Mouse (Mus musculus) cerebellum, adult 11-12 months (tissue): ENCODE results near the gene Ints6l.
"Not testable (repeated sequence)": the region's sequence is repeated elsewhere in the genome, so short reads cannot be mapped to it uniquely, and the experiment has no call there.

Experiments used
- DNase-seq: peaks from one replicate; pipeline ENCODE4 v3.0.0; 2022

Gene Ints6l

DNA sequence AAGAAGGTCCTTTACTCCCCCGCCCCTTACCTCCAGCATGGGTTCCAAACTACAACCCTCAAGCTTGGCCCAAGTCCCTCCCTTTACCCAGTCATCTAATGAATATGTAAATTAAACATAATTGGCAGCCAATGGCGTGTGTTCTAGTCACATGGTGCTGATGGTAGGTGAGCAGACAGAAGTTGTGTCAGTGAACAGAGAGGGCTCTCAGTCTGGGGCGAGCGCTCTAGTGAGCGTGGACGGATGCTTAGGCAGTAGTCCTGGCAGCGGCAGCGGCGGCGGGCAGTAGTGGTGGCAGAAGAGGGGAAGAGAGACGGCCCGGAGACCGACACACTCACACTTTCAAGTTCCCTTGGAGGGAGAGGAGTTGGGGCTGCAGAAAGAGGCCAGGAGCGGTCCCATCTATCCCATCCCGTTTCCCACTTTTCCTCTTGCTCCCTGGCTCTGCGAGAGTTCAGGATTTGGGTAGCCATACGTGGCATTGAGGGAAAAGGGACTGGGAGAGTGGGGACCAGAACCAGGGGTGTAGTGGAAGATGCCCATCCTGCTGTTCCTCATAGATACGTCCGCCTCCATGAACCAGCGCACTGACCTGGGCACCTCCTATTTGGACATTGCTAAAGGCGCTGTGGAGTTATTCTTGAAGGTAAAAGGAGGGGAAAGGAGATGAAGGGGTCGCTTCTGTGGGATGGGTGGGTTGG is at the start of gene Ints6l:
Ints6l (plus strand) TSS at position 187 of the 701 bp plus-strand sequence.
- DNase-seq = peak; percentile 82

DNA sequence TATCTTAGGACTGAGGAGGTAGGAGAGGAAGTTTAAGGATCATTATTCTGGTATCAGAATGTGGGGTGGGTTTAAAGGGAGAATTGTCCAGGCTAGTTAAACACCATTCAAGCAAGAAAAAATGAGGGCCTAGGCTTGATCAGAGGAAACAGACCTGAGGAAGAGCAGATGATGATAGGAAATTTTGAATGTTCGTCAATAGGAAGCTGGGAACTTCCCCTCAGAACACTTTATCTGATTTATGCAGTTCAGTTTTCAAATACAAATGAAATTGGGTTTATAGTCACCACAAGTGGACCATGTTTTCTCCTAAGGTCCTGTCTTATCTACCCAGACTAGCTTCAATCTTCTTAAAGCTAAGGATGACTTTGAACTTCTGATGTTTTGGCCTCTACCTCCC is 49.2 kb upstream of the Ints6l start:
- no peak for DNase-seq

DNA sequence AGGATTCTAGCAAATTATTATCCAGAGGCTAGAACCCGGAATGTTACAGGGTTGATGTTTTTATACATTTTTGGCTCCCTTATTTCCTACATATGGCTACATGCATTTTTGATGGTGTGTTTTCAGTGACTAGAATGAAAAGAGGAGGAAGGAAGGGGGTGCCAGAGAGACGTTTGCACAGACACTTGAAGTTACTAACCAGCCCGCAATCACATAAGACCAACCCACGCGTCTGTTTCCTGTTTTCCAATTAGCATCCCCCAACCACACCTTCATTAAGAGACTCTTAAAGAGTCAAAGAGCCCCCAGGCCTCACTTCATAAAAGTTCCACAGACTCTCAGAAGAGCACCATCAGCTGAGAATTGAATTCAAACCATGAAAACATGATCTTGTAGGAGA is 48.5 kb upstream of the Ints6l start:
- no peak for DNase-seq

DNA sequence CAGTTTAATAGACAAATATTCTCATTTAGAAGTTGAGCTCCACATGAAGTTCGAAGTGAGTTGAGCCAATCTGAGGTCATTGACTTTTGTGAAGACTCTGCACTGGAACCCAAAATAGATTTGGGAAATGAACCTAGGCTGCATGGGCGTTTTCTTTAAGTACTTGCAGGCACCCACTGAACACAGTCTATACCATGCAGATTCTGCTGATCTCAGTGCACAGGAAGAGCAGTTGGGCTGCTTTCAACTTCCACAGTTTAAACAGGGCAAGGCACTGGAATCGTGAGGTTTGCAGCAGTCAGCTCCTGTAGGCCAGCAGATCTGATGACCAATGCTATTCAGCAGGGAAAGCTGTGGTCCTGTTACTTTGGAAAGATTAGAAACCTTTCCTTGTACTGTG is 38.4 kb upstream of the Ints6l start:
- no peak for DNase-seq

DNA sequence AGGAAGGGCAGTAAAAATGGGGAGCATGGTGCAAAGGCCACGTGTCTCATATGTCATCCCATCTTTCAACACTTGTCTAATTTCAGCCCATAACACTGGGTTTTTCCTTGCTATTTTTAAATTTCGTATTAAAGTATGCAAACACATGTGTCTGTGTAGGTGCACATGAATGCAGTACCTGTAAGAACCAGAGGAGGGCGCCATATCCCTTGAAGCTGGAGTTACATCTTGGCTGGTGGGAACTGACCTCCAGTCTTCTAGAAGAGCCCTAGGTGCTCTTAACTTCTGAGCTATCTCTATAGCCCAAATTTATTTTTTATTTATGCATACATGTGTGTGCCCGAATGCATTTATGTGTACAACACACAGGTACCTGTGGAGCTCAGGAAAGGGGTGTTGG is 37.1 kb upstream of the Ints6l start:
- no peak for DNase-seq

DNA sequence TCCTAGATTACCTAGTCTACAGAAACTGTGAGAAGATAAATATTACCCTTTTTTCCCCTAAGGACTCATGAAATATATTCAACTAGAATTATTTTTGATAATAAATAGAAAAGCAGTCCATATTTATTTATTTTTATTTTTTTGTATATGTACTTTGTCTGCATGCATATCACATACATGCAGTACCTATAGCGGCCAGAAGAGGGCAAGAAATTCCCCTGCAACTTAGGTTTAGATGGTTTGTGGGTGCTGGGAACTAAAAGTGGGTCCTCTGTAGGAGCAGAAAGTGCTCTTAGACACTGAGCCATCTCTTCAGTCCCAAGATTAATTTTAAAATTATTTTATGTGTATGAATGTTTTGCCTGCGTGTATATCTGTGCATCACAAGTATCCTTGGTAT is 24.1 kb upstream of the Ints6l start:
- DNase-seq = no peak

DNA sequence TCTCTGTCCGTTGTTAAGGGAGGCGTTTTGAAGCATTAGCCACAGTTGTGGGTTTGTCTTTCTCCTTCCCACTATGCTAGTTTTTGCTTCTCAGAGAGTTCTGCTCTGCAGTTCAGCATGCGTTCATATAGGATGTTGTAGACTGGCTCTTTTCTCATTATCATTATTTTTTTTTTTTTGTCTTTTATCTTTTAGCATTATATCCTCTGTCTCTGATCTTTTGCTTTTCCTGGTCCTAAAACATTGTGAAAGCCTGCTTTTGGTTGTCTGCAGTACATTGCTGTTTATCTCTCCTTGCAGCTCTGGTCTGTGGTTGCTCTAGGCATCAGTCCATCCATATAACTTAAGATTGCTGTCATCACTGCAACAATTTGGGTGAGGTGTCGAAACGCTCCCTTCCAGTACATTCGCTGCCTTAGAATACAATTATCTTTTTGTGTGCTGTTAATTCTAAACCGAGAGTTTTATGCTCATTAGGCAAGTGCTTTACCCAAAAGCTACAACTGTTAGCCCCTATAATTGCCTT is 18.8 kb upstream of the Ints6l start:
- no peak for DNase-seq

DNA sequence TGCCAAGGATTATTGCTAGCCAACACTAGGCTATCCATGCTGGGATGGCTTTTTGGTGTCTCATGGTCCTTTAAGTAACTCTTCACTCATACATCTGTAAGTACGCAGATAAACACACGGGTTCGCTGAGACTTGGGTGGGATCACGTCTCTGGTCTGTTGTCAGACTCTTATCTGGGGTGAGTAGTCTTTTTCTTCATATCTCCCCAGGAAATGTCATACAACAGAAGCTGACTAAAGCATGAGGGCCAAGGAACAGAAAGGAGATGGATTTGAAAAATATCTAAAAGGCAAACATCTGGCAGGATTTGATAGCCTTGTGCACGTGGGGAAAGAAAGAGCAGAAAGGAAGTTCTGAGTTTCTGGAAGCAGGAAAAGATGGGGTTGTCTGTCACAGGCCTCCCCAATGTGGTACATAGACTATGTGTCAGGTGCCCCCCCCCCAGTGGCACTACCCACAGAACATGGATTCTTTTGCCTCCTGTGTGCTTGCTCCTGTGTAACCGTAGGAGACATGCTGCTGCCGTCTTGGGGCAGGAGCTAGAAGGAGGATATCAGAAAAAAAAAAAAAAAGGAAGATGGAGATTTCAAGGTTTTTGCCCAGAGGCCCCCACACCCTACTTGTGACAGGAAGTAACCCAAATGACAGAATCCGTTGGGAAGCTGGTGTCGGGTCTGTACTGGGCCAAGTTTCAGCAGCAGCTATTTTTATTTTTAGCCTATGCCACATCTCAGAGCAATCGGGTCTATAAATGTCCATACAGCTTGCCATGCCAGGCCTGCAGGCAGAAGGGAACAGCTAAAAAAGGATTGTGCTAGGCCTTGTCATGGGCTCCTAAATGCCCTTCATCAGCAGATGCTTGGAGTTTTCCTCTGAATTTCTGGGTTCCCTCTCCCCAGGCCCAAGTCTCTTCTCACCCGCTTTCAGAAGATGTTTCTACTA is 7.9 kb upstream of the Ints6l start:
- no peak for DNase-seq

DNA sequence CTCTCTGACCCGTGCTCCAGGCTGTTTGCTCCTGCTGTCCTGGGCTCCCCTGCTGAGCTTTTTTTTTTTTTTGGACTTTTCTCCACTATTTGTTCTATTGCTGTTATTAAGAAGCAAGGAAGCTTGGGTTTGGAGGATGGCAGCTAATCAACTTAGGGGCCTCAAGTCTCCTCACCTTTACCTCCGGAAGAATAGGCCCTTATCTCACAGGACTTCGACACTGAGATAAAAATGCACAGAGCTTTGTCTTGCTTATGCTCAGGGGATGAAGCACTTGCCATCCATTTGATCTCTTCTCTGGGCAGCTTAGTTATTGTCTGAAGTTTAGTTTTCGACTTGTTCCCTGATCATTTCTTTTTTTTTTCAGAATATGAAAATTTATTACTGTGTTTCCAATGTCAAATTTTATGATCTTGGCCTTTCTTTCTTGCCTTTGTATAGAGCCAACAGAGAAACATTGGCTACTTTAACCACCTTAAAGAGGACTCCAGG is 7.1 kb upstream of the Ints6l start, which contains the start of gene Gm2174:
Gm2174 (plus strand) TSS at position 442 of the 492 bp plus-strand sequence.
- no peak for DNase-seq

DNA sequence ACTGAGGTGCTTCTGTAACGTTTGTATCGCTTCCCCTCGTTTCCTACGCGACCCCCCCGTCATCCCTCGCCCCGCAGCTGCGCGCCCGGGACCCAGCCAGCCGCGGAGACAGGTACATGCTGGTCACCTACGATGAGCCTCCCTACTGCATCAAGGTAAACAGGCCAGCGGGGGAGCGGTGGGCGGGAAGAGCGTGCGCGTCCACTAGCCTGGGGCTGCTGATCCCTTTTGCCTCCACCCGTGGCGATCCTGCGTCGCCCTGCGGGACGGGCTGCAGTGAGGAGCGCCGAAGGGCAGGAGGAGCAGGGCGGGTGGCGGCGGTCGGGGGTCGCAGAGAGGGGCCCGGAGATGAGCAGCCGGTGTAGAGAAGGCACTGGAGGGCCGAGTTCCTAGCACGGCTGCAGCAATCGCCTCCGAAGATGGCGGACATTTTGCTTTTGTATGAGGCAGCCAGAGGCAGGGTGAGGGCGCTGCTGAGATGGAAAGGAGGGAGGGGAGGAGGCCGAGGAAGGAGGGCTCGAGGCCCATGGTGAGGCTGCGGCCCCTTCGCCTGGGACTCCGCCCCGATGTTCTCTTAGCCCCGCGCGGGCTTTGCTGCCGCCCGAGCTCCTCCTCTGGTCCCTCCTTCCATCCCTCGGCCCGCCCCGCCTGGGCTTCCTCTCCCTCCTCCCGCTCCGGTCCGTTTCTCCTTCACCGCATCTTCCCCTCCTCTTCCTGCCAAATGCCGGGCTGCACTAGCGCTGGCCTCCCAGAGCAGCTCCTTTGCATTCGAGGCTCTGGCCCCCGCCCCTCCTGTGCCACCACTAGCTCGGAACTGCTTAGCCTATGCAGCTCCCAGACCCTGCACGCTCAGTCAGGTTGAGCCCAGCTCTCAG is 952 bp downstream of the Ints6l start:
- peak; percentile 94 for DNase-seq

DNA sequence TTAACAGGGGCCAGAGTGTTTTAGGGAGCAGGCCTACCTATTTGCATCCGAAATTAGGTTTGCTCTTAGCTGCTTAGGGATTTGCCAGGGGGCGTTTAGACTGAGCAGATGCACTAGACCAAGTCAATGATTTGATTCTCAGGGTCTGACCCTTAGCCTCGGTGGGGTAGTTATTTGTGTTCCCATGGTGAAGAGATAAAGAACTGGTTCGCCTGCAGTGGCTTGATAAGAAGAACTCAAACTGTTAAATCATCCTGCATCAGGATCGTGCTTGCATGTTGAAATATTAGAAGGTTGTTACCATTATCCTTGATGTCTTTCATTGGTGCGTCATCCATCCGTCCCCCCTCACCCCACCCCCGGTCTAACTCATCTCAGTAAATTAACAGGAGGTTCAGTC is 1.7 kb downstream of the Ints6l start:
- DNase-seq = no peak

DNA sequence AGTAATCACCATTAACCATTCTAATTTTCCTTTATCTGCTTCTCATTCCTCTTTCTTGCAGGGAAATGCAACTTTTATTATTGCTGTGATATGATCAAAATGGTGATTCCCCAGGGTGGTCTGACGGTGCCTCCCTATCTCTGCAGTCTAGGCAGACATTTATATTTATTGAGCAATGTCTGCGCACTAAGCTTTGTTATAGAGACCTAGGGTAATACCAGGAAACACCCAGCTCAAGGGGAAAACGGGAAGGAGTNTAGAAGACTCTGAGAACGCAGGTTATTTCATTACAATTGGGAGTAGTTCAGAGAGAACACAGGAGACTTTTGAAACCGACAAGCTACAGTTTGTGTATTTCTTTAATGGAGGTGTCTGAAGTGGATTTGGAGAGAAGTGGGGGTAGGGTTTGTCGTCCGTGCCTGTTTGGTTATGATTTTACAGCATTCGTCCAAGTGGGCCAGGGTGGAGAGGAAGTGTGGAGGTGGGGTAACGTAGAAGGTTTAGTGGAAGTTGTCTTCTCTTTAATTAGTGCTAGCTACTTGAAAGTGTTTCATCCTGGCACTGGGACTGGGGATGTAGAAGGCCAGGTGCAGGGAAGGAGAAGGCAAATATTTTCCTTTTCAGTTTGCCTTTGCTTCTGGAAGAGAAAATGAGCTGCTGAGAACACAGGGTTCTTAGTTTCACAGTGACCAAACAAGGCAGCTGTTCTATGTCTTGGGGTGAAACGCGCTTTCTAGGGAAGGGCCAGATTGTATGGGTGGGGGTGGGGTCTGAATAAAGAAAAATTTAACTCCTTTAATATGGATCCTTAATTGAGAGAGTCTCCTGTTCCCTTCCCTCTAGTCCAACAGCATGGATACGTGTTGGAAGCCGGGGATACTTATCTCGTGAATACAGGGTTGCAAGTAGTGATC is 7.6 kb downstream of the Ints6l start:
- DNase-seq = no peak

DNA sequence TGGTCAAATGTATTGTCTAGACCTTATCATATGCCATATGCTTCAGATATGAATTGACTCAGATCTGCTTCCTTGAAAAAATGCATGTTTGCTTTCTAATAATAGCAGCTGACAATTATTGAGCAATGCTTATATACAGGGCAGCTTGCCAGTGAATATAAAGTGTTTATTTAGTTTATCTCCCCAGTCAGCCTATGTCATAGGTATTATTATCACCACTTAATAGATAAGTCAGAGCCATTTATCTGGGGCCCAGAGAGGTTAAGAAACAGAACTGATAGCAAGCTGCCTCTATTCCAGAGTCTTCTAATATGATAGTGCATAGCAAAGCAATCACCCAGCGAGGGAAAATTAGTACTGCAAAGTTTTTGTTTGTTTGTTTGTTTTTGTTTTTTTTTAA is 10.2 kb downstream of the Ints6l start:
- no peak for DNase-seq

DNA sequence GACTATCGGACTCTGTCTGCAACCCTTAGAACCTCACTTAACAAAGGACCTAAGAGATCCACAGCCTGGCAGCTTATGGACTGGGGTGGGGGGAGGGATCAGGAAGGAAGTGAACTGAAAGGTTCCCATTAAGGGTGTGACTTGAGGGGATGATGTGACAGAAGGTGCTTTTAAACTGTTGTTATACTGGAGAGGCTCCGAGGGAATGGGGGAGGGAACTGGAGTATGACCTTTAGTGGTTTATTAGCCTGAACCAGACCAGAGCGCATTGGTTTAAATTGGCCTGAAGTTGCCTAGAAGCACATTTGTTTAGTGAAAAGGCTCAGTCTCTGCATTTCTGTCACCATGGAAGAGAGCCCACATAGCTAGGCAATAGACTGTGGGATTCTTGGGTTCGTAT is 13.0 kb downstream of the Ints6l start:
- DNase-seq = no peak

DNA sequence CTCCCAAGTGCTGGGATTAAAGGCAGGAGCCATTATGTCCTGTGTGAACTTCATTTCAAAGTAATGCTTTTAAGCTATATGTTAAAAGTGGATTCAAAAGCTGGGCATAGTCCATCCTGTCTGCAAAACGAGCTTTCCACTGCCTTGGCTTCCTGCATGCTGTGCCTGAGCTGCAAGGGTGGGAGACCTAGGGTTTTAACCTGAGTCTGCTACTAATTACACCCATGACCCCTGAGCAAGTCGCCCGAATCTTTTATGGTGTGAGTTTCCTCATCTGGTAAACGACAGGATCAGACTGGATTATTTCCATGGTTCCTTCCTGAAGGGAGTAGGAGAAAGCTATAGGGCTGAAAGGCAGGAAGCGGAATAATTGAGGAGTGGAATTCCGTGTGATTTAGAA is 13.8 kb downstream of the Ints6l start:
- DNase-seq = no peak

DNA sequence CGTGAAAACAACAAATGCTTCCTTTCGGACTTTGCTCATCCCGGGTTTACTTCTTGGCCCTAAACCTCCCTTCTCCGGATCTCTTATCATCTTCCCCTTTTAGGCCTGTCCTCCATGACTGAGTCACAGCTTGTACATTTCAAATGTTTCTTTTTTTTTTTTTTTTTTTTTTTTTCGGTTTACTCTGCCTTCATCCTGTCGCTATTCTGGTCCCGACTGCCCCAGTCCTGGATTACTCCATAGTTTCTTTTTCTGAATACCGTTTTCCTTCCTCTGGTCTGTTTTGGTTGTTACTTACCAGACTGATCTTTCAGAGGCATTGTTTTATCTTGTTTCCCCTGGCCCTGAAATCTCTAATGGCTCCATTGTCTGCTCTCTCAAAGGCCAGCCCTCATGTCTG is 19.4 kb downstream of the Ints6l start:
- DNase-seq = no peak

DNA sequence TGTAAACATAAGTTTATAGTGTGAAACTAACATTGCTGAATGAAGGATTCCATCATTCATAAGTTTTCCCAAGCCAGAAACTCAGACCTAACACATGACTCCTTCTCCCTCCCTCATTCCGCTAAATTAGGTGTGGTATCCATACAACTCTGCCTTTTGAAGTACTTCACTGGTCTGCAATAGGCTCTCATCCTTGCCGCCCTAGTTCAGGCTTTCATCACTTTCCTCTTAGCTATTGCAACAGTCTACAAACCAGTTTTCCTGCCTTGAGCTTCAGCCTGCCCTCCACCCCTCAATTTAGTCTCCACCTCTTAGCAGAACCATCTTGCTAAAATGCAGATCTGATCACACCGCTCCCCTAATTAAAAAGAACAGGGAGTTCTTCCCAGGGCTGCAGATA is 22.9 kb downstream of the Ints6l start:
- DNase-seq = no peak

DNA sequence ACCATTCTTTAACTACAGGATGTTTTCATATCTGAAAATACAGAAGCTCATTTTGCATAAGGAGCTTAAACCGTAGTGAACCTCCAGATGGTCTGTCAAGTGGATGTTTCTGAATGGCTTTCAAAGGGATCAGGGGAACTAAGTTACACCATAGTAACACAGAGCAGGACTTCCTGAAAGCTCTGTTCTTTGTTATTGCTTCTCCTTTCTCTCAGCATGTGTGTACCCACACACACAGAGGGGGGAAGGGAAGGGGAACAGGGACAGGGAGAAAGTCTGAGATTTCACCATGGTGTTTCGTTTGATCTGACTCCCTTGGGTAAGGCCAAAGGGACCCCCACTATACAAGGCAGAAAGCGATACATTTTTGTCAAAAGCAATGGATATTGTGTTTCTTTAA is 27.2 kb downstream of the Ints6l start:
- no peak for DNase-seq

DNA sequence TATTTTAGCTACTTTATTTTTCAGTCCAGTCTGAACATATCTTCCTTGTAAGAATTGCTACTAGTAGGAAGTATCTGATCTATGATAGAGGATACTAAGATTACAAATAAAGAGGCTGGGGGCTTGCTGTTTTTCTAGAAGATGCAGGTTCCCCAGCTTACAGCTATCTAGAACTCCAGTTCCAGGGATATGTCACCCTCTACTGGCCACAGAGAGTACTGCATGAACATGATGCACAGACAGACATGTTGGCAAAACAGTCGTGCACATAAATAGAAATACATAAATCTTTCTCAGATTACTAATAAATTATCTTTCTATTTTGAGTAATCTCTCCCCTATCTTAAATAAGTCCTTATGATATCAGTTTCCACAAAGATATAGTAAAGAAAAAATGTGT is 35.1 kb downstream of the Ints6l start:
- DNase-seq = peak; percentile 38

DNA sequence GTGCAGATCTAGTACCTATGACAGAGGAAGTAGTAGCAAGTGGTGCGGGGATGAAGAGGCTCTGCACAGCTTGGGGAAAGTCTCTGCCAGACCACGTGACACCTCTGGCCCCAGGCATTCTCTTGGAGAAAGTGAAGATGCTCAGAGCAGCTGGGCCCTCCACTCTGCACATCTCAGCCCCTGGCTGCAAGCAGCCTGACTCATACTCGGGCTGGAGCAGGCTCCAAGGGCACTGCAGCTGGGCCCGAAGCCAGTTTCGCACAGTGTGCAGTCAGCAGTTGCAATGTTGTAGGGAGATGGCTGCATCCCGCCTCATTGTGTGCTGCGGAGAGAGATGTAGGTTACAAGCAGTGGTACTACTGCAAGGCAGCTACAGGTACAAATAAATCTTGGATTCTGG is 42.6 kb downstream of the Ints6l start:
- DNase-seq = peak; percentile 4

DNA sequence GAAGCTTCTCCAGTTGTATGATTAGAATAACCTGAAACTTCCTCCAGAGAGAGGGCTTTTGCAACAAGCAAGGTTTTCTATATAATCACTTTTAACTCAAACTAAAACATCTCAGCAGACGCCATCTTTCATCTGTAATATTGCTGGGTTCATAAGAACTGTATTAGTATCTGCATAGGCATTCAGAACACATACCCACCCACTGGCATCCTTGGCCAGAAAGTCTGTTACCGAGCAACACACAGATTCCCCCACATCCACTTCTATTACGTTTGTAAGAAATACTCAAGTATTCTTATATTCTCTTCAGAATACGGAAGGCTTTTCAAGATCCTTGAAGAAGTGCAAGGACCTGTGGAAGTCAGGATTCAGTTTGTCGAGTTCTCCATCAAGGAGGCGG is 69.8 kb downstream of the Ints6l start, which contains the start of gene Gm10477:
Gm10477 (plus strand) TSS at position 301 of the 400 bp plus-strand sequence.
- not testable (repeated sequence) for DNase-seq
